Mouse (Mus musculus) hindbrain, embryonic 12.5 days (tissue): ENCODE results near the gene Odf2. TPM values are rescaled to one million over a fixed set of nuclear protein-coding genes. Genes with fewer than 3 reads are reported as not detected.
A peak's percentile ranks its signal among the peaks of the same experiment; 100 is the strongest.

Source experiments
- ATAC-seq: fragments of 200-750 bp; cut with Nextera tagmentation; 2 replicates; pipeline ENCODE4 v1.8.0; 2017; ENCODE audit warnings: moderate TSS enrichment; ENCODE audit not compliant: low FRiP score
- H3K27ac ChIP-seq: fragments of 300-500 bp; sonication (generic); 2 replicates; pipeline ENCODE4 v1.5.1; 2016; ENCODE audit warnings: mild to moderate bottlenecking
- H3K27me3 ChIP-seq: fragments of 300-500 bp; sonication (generic); 2 replicates; pipeline ENCODE4 v1.6.1; 2016; ENCODE audit warnings: mild to moderate bottlenecking
- H3K36me3 ChIP-seq: fragments of 300-500 bp; sonication (generic); 2 replicates; pipeline ENCODE4 v1.6.1; 2016; ENCODE audit warnings: mild to moderate bottlenecking
- H3K4me1 ChIP-seq: fragments of 300-500 bp; sonication (generic); 2 replicates; pipeline ENCODE4 v1.6.1; 2016
- H3K4me2 ChIP-seq: fragments of 300-500 bp; sonication (generic); replicated peaks from 2 replicates; pipeline ENCODE4 v1.6.1; 2016; ENCODE audit warnings: mild to moderate bottlenecking
- H3K4me3 ChIP-seq: fragments of 300-500 bp; sonication (generic); 2 replicates; pipeline ENCODE4 v1.5.1; 2016; ENCODE audit warnings: mild to moderate bottlenecking
- H3K9ac ChIP-seq: fragments of 300-500 bp; sonication (generic); 2 replicates; pipeline ENCODE4 v1.6.1; 2016; ENCODE audit warnings: mild to moderate bottlenecking, moderate library complexity
- H3K9me3 ChIP-seq: fragments of 300-500 bp; sonication (generic); replicated peaks from 2 replicates; pipeline ENCODE4 v1.6.1; 2016; ENCODE audit warnings: mild to moderate bottlenecking
- WGBS: fragments of 180-500 bp; shearing (Covaris S2); methylation state at CpG from one replicate; pipeline ENCODE4 v1.1.7; 2016; 5-methylcytosine and 5-hydroxymethylcytosine counted together
- polyA plus RNA-seq: library from polyadenylated mRNA; unstranded; fragments of >200 nt; fragmentation: Nextera tagmentation; extraction: Ambion mirVana; gene quantifications from 2 replicates; pipeline ENCODE4 v1.2.1, GENCODE M21; 2016

Odf2 gene
- polyA plus RNA-seq, 1 experiment from 2014 or later, result 97.0 TPM

DNA sequence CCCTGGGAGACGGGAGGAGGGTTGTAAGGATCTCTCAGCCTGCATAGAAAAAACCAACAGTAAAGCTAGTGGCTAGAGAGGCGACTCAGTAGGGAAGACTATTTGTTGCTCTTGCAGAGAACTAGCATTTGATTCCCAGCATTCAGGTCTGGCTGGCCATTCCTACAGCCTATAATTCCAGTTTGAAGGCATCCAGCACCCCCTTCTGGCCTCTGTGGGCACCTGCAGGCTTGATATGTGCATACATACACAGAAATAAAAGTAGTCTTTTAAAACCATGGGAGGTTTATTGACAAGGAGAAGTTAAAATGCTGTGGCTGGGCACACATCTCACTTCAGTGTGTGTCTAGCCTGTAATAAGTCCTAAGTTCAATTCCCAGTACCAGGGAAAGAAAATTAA lies 21.0 kb downstream of the Odf2 start:
- H3K27ac ChIP-seq, result no peak overlapping the region
- H3K9me3 ChIP-seq, result no peaks in the 10 kb centered on the region; the same call in 1 of the 2 replicates
- WGBS, result 84% methylated on average over 2 of the region's 2 CpGs
- H3K4me3 ChIP-seq, result no peak overlapping the region
- ATAC-seq, result no peak
- H3K4me1 ChIP-seq, result no peaks in the 10 kb centered on the region
- peaks cover 90% of the 10 kb centered on the region for H3K36me3 ChIP-seq
- no peak overlapping the region for H3K4me2 ChIP-seq
- H3K27me3 ChIP-seq, result no peaks in the 10 kb centered on the region
- no peak overlapping the region for H3K9ac ChIP-seq

- H3K36me3 ChIP-seq, result peaks cover 87% of the 10 kb centered on the region
- no peaks in the 10 kb centered on the region for H3K27me3 ChIP-seq
Measured at GRCm38 (mm10) chr2:29917621-29918020, 28.6 kb downstream of the Odf2 start.

GRCm38 (mm10) chr2:29922011-29922410 lies 33.0 kb downstream of the Odf2 start:
- no peaks in the 10 kb centered on the region for H3K4me1 ChIP-seq
- no peaks in the 10 kb centered on the region for H3K9me3 ChIP-seq
- no peak overlapping the region for H3K27ac ChIP-seq
- H3K36me3 ChIP-seq, result peaks cover 91% of the 10 kb centered on the region
- H3K4me3 ChIP-seq, result no peak overlapping the region
- ATAC-seq, result no peak
- 82% methylated on average over 11 of the region's 11 CpGs for WGBS
- no peaks in the 10 kb centered on the region for H3K27me3 ChIP-seq
- no peak overlapping the region for H3K9ac ChIP-seq
- H3K4me2 ChIP-seq, result no peak overlapping the region

More at GRCm38 (mm10) chr2:29917621-29918020, 28.6 kb downstream of the Odf2 start:
- H3K9me3 ChIP-seq, result no peaks in the 10 kb centered on the region
- H3K4me3 ChIP-seq, result no peak overlapping the region
- no peaks in the 10 kb centered on the region for H3K4me1 ChIP-seq
- H3K27ac ChIP-seq, result no peak overlapping the region
- no peak overlapping the region for H3K4me2 ChIP-seq
- no peak overlapping the region for H3K9ac ChIP-seq
- WGBS, result 93% methylated on average over 11 of the region's 11 CpGs
- no peak for ATAC-seq

GRCm38 (mm10) chr2:29926542-29926941 lies 37.5 kb downstream of the Odf2 start:
- WGBS, result 93% methylated on average over 5 of the region's 5 CpGs
- Histone ChIP-seq H3K4me3 (no peak overlapping the region), H3K4me1 (no peaks in the 10 kb centered on the region), H3K27me3 (no peaks in the 10 kb centered on the region), H3K36me3 (peaks cover 97% of the 10 kb centered on the region), H3K9ac (no peak overlapping the region), H3K9me3 (no peaks in the 10 kb centered on the region), H3K27ac (no peak overlapping the region), H3K4me2 (no peak overlapping the region)
- no peak for ATAC-seq

DNA sequence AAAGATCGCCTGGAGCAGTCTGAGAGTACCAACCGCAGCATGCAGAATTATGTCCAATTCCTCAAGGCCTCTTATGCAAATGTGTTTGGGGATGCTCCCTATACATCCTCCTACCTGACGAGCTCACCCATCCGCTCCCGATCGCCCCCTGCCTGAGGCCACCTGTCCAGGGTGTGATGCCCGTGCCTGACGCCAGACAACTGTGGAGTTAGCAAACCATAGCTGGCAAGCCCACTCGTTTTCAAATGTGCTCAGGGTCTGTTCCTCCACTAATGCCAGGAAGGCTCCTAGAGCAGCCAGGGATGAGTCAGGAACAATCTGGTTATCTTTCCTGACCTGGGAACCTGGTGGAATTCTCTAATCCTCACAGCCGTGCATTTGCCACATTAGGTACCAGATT lies 41.5 kb downstream of the Odf2 start:
- peaks cover 61% of the 10 kb centered on the region for H3K36me3 ChIP-seq
- no peak overlapping the region for H3K4me3 ChIP-seq
- H3K4me2 ChIP-seq, result no peak overlapping the region
- no peaks in the 10 kb centered on the region for H3K4me1 ChIP-seq
- no peaks in the 10 kb centered on the region for H3K9me3 ChIP-seq
- no peaks in the 10 kb centered on the region for H3K27me3 ChIP-seq
- no peak for ATAC-seq
- WGBS, result 89% methylated on average over 10 of the region's 10 CpGs
- H3K27ac ChIP-seq, result no peak overlapping the region
- H3K9ac ChIP-seq, result no peak overlapping the region

DNA sequence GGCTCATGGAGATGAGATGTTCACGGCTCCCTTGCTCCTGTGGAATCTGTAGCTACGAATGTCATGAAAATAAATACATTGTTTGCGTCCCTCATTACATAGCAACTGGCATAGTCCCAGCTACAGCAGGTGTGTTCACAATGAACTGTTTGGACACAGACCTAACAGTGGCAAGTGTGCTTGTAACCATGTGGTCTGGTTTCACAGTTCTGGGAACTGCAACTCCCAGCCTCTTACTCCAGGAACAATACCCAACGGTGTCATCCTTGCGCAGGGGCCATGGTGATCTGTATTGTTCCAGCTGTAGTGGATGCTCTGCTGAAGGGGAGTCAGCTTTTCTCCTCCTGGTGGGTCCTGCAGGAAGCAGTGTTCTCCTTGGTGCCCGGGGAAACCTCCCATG lies 42.2 kb downstream of the Odf2 start:
- WGBS, result 91% methylated on average over 6 of the region's 6 CpGs

DNA sequence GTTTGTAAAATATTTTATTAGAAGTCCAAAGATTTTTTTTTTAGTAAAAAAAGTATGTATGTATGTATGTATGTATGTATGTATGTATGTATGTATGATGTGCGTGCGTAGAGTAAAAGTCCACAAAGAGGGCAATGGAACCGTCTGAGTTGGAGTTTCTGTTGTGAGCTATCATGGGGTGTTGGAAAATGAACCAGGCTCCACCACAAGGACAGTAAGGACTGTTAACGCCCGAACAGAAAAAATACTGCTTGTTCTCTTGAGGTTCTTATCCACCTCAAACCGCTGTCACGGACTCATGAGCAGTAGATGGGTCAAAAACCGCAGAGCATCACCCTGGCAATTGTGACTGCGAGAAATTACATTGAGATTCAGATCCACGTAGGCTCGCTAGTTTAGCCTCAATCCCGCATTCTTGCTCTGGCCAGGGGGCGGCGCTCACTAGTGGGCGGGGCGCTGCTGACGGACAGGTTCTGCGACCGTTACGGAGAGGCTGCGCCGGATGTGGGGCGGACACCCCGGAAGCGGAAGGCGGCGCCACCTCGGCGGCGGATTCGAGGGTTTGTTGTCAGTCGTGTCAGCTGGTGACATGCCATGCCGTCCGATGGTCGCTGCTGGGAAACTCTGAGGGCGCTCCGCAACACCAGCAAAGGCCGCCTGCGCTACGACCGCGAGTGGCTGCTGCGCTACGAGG lies 46.0 kb downstream of the Odf2 start, which contains the start of gene Gle1:
Gle1 (plus strand) TSS at position 521 of the 694 bp plus-strand sequence.
- Histone ChIP-seq H3K4me1 (peaks cover 7% of the 10 kb centered on the region), H3K27ac (peak within 1 kb of the TSS; percentile 81), H3K4me2 (peak within 1 kb of the TSS; percentile 71), H3K4me3 (peak within 1 kb of the TSS; percentile 86), H3K9me3 (no peaks in the 10 kb centered on the region), H3K9ac (peak within 1 kb of the TSS; percentile 63), H3K27me3 (no peaks in the 10 kb centered on the region), H3K36me3 (peaks cover 43% of the 10 kb centered on the region)
- peak; percentile 96 for ATAC-seq
- 3% methylated on average over 44 of the region's 44 CpGs for WGBS

More for the DNA sequence above, 42.2 kb downstream of the Odf2 start:
- no peak for ATAC-seq
- Histone ChIP-seq H3K4me1 (peaks cover 6% of the 10 kb centered on the region), H3K27ac (no peak overlapping the region), H3K4me3 (no peak overlapping the region), H3K27me3 (no peaks in the 10 kb centered on the region), H3K4me2 (no peak overlapping the region), H3K36me3 (peaks cover 54% of the 10 kb centered on the region), H3K9me3 (no peaks in the 10 kb centered on the region), H3K9ac (no peak overlapping the region)

- H3K9ac ChIP-seq, result no peak overlapping the region
- no peaks in the 10 kb centered on the region for H3K9me3 ChIP-seq
- ATAC-seq, result no peak
- no peak overlapping the region for H3K4me3 ChIP-seq
- H3K27me3 ChIP-seq, result no peaks in the 10 kb centered on the region
- H3K36me3 ChIP-seq, result peaks cover 72% of the 10 kb centered on the region
- peaks cover 7% of the 10 kb centered on the region for H3K4me1 ChIP-seq
- no peak overlapping the region for H3K27ac ChIP-seq
- WGBS, result 90% methylated on average over 9 of the region's 9 CpGs
- H3K4me2 ChIP-seq, result no peak overlapping the region
Measured at GRCm38 (mm10) chr2:29940073-29940472, 51.1 kb downstream of the Odf2 start.

DNA sequence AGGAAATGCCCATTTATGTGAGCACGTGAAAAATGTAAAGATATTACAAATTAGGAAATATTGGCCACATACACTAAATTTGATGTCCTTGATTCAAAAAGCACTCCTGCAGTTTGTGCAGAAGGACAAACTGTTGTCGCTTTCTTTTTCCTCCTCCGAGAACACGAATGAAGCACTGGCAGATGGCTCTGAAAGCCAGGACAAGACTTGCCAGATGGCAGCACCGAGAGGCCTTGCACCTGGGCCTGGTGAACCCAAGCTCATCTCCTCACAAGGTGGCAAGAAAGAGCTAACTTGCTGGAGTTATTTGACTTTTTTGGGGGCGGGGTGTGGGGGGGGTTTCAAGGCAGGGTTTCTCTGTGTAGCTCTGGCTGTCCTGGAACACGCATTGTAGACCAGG lies 51.8 kb downstream of the Odf2 start:
- peaks cover 79% of the 10 kb centered on the region for H3K36me3 ChIP-seq
- no peak overlapping the region for H3K4me3 ChIP-seq
- no peak overlapping the region for H3K27ac ChIP-seq
- H3K9ac ChIP-seq, result no peak overlapping the region
- ATAC-seq, result no peak
- no peaks in the 10 kb centered on the region for H3K27me3 ChIP-seq
- H3K4me2 ChIP-seq, result no peak overlapping the region
- peaks cover 5% of the 10 kb centered on the region for H3K4me1 ChIP-seq
- 88% methylated on average over 6 of the region's 7 CpGs for WGBS
- no peaks in the 10 kb centered on the region for H3K9me3 ChIP-seq

DNA sequence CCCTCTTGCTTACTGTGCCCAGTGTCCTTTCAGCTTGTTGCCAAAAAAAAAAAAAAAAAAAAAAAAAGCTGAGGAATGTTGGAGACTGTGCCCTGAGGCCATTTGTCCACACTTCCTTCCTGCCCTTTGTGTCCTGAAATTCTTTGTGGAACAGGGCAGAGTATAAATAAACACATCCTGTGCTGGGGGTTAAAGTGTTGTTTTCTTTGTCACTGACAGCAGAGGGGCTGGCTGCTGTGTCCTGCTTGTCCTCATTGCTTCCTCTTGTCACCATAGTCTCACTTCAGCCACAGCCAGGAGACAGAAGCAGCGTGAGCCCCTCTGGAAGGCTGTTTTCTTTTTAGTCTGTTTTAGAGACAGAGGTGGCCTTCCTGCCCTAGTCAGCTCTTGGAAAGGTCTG lies 55.7 kb downstream of the Odf2 start:
- no peak overlapping the region for H3K4me3 ChIP-seq
- no peaks in the 10 kb centered on the region for H3K4me1 ChIP-seq
- H3K36me3 ChIP-seq, result peaks cover 87% of the 10 kb centered on the region
- 0 out of 2 replicates have a peak overlapping the region, but pooled peaks have one; percentile 2 for H3K27ac ChIP-seq
- 43% methylated on average over 1 of the region's 1 CpGs for WGBS
- H3K27me3 ChIP-seq, result no peaks in the 10 kb centered on the region
- no peak for ATAC-seq
- no peak overlapping the region for H3K9ac ChIP-seq
- no peaks in the 10 kb centered on the region for H3K9me3 ChIP-seq
- H3K4me2 ChIP-seq, result no peak overlapping the region

GRCm38 (mm10) chr2:29948896-29949295 lies 59.9 kb downstream of the Odf2 start:
- no peaks in the 10 kb centered on the region for H3K27me3 ChIP-seq
- no peak for ATAC-seq
- H3K9me3 ChIP-seq, result no peaks in the 10 kb centered on the region
- peaks cover 81% of the 10 kb centered on the region for H3K36me3 ChIP-seq
- H3K27ac ChIP-seq, result no peak overlapping the region
- WGBS, result 95% methylated on average over 5 of the region's 5 CpGs
- no peaks in the 10 kb centered on the region for H3K4me1 ChIP-seq
- no peak overlapping the region for H3K4me2 ChIP-seq
- H3K9ac ChIP-seq, result no peak overlapping the region
- no peak overlapping the region for H3K4me3 ChIP-seq

GRCm38 (mm10) chr2:29961246-29961645 lies 72.2 kb downstream of the Odf2 start:
- Histone ChIP-seq H3K4me1 (peaks cover 15% of the 10 kb centered on the region), H3K9me3 (no peaks in the 10 kb centered on the region)
- WGBS, result 98% methylated on average over 7 of the region's 7 CpGs

More at GRCm38 (mm10) chr2:29961246-29961645, 72.2 kb downstream of the Odf2 start:
- Histone ChIP-seq H3K27me3 (no peaks in the 10 kb centered on the region), H3K9ac (no peak overlapping the region), H3K27ac (no peak overlapping the region), H3K36me3 (peaks cover 39% of the 10 kb centered on the region), H3K4me3 (no peak overlapping the region), H3K4me2 (no peak overlapping the region)
- ATAC-seq, result no peak
